Mouse (Mus musculus): ENCODE results near the gene Dnah2. TPM values are rescaled to one million over a fixed set of nuclear protein-coding genes. Genes with fewer than 3 reads are reported as not detected.
"Not testable (repeated sequence)": the region's sequence is repeated elsewhere in the genome, so short reads cannot be mapped to it uniquely, and the experiment has no call there.

Gene Dnah2
- polyA plus RNA-seq, 1 experiment = 0.14 TPM

- no peak for TF ChIP-seq MAX (IDR thresholded peaks at IDR 0.05)
- no peak for TF ChIP-seq CEBPB (IDR thresholded peaks at IDR 0.05; ENCODE audit: low read depth)
- no peak for TF ChIP-seq CTCF (IDR thresholded peaks at IDR 0.05; ENCODE audit: control insufficient read depth, insufficient read depth, insufficient read length)
- no peak for TF ChIP-seq FOSL1 (IDR thresholded peaks at IDR 0.05; ENCODE audit: insufficient read depth, low read length, poor library complexity, severe bottlenecking)
- TF ChIP-seq MYOG (IDR thresholded peaks at IDR 0.05; ENCODE audit: control insufficient read depth, extremely low read depth, insufficient read length) = no peak
- TF ChIP-seq USF1 (IDR thresholded peaks at IDR 0.05; ENCODE audit: low read depth) = no peak
- TF ChIP-seq MYOD1 (IDR thresholded peaks at IDR 0.05; ENCODE audit: control insufficient read depth, insufficient read length, low read depth) = no peak
- H3ac ChIP-seq (ENCODE audit: control insufficient read depth, insufficient read length, low read depth) = no peak overlapping the region
These were observed 8.2 kb downstream of the Dnah2 start for GRCm38 (mm10) chr11:69540700-69541099.

GRCm38 (mm10) chr11:69534990-69535389 lies 13.9 kb downstream of the Dnah2 start:
- Histone ChIP-seq H3K4me3 (ENCODE audit: insufficient read depth, poor library complexity, severe bottlenecking) (no peak overlapping the region), H3K79me2 (ENCODE audit: control insufficient read depth, insufficient read depth) (no peaks in the 10 kb centered on the region), H3ac (ENCODE audit: control insufficient read depth, insufficient read length, low read depth) (no peak overlapping the region), H3K79me3 (ENCODE audit: low read depth) (no peaks in the 10 kb centered on the region), H3K27me3 (ENCODE audit: control insufficient read depth, insufficient read depth, insufficient read length) (no peaks in the 10 kb centered on the region), H3K36me3 (ENCODE audit: control insufficient read depth, insufficient read depth) (no peaks in the 10 kb centered on the region)
- no peak for TF ChIP-seq MAX (IDR thresholded peaks at IDR 0.05)

More at GRCm38 (mm10) chr11:69540700-69541099, 8.2 kb downstream of the Dnah2 start:
- Histone ChIP-seq H3K36me3 (ENCODE audit: control insufficient read depth, insufficient read depth) (no peaks in the 10 kb centered on the region), H3K4me3 (ENCODE audit: insufficient read depth, poor library complexity, severe bottlenecking) (no peak overlapping the region), H3K79me3 (ENCODE audit: low read depth) (no peaks in the 10 kb centered on the region), H3K27me3 (ENCODE audit: control insufficient read depth, insufficient read depth, insufficient read length) (no peaks in the 10 kb centered on the region), H3K79me2 (ENCODE audit: control insufficient read depth, insufficient read depth) (no peaks in the 10 kb centered on the region)

GRCm38 (mm10) chr11:69532480-69533150 lies 16.3 kb downstream of the Dnah2 start:
- no peaks in the 10 kb centered on the region for H3K36me3 ChIP-seq (ENCODE audit: control insufficient read depth, insufficient read depth)
- TF ChIP-seq MYOG (IDR thresholded peaks at IDR 0.05; ENCODE audit: control insufficient read depth, extremely low read depth, insufficient read length) = no peak
- no peak for TF ChIP-seq CTCF (IDR thresholded peaks at IDR 0.05; ENCODE audit: control insufficient read depth, insufficient read depth, insufficient read length)
- TF ChIP-seq MYOD1 (IDR thresholded peaks at IDR 0.05; ENCODE audit: control insufficient read depth, insufficient read length, low read depth) = no peak
- TF ChIP-seq CEBPB (IDR thresholded peaks at IDR 0.05; ENCODE audit: low read depth) = no peak
- TF ChIP-seq FOSL1 (IDR thresholded peaks at IDR 0.05; ENCODE audit: insufficient read depth, low read length, poor library complexity, severe bottlenecking) = no peak
- no peak for TF ChIP-seq USF1 (IDR thresholded peaks at IDR 0.05; ENCODE audit: low read depth)
- no peak for TF ChIP-seq MAX (IDR thresholded peaks at IDR 0.05)
- no peaks in the 10 kb centered on the region for H3K79me3 ChIP-seq (ENCODE audit: low read depth)
- no peak overlapping the region for H3ac ChIP-seq (ENCODE audit: control insufficient read depth, insufficient read length, low read depth)
- no peak overlapping the region for H3K4me3 ChIP-seq (ENCODE audit: insufficient read depth, poor library complexity, severe bottlenecking)
- no peaks in the 10 kb centered on the region for H3K79me2 ChIP-seq (ENCODE audit: control insufficient read depth, insufficient read depth)
- H3K27me3 ChIP-seq (ENCODE audit: control insufficient read depth, insufficient read depth, insufficient read length) = peaks cover 7% of the 10 kb centered on the region

DNA sequence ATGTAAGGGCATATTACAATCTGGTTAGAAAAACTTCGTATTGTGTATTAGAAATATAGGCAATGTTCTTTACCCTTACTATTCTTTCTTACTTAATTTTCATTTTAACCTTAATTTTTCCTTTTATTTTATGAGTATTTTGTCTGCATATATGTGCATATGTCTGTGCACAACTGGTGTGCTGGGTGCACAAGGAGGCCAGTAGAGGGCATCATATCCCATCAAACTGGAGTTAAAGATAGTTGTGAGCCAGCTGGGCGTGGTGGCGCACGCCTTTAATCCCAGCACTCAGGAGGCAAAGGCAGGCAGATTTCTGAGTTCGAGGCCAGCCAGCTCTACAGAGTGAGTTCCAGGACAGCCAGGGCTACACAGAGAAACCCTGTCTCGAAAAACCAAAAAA lies 18.2 kb downstream of the Dnah2 start:
- not testable (repeated sequence) for H3K27me3 ChIP-seq (ENCODE audit: control insufficient read depth, insufficient read depth, insufficient read length); H3K79me3 ChIP-seq (ENCODE audit: low read depth); H3K4me3 ChIP-seq (ENCODE audit: insufficient read depth, poor library complexity, severe bottlenecking); H3ac ChIP-seq (ENCODE audit: control insufficient read depth, insufficient read length, low read depth); H3K79me2 ChIP-seq (ENCODE audit: control insufficient read depth, insufficient read depth); H3K36me3 ChIP-seq (ENCODE audit: control insufficient read depth, insufficient read depth)

DNA sequence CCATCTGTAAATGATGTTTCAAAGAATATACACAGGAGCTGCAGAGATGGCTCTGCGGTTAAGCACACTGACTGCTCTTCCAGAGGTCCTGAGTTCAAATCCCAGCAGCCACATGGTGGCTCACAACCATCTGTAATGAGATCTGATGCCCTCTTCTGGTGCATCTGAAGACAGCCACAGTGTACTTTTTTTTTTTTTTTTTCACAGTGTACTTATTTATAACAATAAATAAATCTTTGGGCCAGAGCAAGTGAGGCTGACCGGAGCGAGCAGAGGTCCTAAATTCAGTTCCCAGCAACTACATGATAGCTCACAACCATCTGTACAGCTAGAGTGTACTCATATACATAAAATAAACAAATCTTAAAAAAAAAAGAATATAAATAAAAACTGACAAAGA lies 18.6 kb downstream of the Dnah2 start:
- not testable (repeated sequence) for H3K79me3 ChIP-seq (ENCODE audit: low read depth); H3K36me3 ChIP-seq (ENCODE audit: control insufficient read depth, insufficient read depth); H3ac ChIP-seq (ENCODE audit: control insufficient read depth, insufficient read length, low read depth); H3K4me3 ChIP-seq (ENCODE audit: insufficient read depth, poor library complexity, severe bottlenecking); H3K79me2 ChIP-seq (ENCODE audit: control insufficient read depth, insufficient read depth); H3K27me3 ChIP-seq (ENCODE audit: control insufficient read depth, insufficient read depth, insufficient read length)

- Histone ChIP-seq H3K36me3 (ENCODE audit: control insufficient read depth, insufficient read depth) (no peaks in the 10 kb centered on the region), H3ac (ENCODE audit: control insufficient read depth, insufficient read length, low read depth) (no peak overlapping the region), H3K79me2 (ENCODE audit: control insufficient read depth, insufficient read depth) (no peaks in the 10 kb centered on the region), H3K27me3 (ENCODE audit: control insufficient read depth, insufficient read depth, insufficient read length) (peaks cover 7% of the 10 kb centered on the region), H3K4me3 (ENCODE audit: insufficient read depth, poor library complexity, severe bottlenecking) (no peak overlapping the region), H3K79me3 (ENCODE audit: low read depth) (no peaks in the 10 kb centered on the region)
- no peak for TF ChIP-seq MYOD1 (IDR thresholded peaks at IDR 0.05; ENCODE audit: control insufficient read depth, insufficient read length, low read depth)
These were observed 20.9 kb downstream of the Dnah2 start for GRCm38 (mm10) chr11:69528031-69528390.

All from C2C12 (cell line).